Mouse (Mus musculus) spleen, postnatal 36 days (tissue): ENCODE data around the gene Jag2.
A peak's percentile ranks its signal among the peaks of the same experiment; 100 is the strongest.

Experiments used
- DNase-seq, 2 experiments: peaks; one replicate each; pipeline ENCODE4 v3.0.0; 2022; ENCODE audit warnings: low spot score in 2 of 2, mixed read lengths in 1 of 2

Gene Jag2

DNA sequence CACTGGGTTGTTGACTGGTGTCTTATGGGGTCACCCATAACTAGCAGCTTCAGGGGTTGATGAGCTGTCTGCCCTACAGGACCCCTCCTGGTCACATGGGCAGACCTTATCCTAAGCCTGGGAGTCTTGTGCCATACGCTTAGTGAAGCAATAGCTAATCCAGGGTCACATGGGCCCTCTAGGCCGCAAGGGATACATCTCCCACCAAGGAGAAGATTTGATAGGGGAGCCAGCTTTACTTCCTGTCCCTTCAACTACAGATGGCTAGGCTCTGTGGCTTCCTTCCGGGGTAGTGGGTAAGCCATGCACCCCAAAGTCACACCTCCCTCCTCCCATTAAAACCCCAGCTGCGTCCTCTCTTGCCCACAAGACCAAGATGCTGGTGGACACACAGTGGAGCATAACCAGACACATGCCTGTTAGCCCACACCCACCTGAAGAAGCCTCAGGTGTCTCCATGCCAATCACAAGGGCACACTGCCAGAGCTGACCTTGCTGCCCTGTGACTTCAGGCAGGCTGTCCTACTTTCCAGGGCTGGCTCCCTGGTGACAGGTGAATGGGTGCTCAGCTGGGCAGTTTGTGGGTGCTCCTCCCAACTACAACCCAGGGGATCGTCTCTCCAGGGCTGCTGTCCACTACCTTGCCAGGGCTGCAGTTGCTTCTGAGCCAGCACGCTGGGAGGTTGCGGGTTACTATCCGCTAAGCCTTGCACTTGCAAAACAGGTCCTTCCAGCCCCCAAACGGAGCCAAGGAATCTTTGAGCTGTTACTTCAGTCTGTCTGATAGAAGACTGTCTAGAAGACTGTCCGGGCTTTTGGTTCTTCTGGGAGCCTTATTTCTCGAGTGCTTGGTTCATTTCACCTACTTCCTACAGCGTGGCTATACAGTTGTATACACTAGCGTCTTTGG, 61.1 kb downstream of the Jag2 start, which contains the start of gene Gpr132:
Gpr132 (minus strand) TSS at position 51 of the 910 bp plus-strand sequence.
- DNase-seq: peak; percentile 64 to 67

- peak; percentile 73 for DNase-seq
Observed at GRCm38 (mm10) chr12:112867106-112867674, 62.4 kb downstream of the Jag2 start.

DNA sequence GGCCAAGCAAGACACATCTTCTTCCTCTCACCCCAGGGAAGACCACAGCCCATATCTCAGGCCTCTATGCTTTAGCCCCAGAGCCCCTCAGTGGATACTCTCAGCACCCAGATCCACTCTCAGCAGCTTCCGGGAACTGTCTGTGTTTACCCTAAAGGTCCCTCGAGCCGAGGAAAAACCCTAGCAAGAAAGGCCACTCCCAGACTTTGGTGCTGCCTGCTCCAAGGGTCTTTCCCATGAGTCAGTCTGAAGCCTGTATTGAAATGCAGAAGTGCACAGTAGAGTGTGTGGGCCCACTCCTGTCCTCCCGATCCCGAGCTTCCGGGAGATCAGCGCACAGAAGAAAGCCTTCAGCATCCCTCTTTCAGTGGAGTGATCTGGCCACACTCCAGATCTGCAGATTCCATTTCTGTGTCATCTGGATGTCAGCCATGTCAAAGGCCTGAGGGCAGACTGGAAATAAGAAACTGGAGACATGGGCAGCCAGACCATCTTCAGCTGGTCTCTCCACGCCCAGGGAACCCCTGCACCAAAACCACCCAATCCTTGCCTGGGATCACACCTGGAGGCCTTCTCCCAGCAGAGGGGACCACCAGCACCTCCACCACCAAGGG, 63.0 kb downstream of the Jag2 start:
- no peak for DNase-seq

GRCm38 (mm10) chr12:112864804-112865203, 64.8 kb downstream of the Jag2 start:
- DNase-seq: peak in 1 of 2 experiments; percentile 52

GRCm38 (mm10) chr12:112861911-112862321, 67.7 kb downstream of the Jag2 start:
- DNase-seq: peak; percentile 61 to 64

GRCm38 (mm10) chr12:112860765-112861164, 68.8 kb downstream of the Jag2 start:
- DNase-seq: peak; percentile 71 to 74

DNA sequence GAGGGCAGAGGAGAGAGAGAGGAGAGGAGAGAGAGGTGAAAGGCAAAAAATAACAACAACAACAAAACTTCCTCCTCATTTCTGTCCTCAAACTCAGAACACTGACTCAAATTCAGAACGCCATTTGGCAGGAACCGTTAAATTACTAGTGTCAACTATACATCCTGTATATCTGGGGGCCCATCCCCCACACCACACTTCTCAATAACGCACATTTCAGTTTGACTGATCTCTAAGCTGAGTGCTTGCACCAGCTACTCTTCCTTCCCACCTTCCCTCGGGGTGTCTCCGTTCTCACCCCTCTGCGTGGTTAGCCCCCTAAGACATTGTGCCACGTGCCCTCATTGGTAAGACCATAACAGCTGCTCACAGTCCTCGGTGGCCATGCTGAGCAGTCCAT, 69.6 kb downstream of the Jag2 start:
- DNase-seq: peak; percentile 73 to 79

GRCm38 (mm10) chr12:112858581-112859336, 70.8 kb downstream of the Jag2 start:
- no peak for DNase-seq
